Mouse (Mus musculus) neural tube, embryonic 10.5 days (tissue): ENCODE results near the gene Mios.

Experiments used
- DNase-seq: peaks from one replicate; pipeline ENCODE4 v3.0.0-alpha.2; 2017; ENCODE audit warnings: low spot score; ENCODE audit errors: extremely low spot score

Mios gene

GRCm38 (mm10) chr6:8276431-8276830 is 67.4 kb downstream of the Mios start:
- no peak for DNase-seq

- no peak for DNase-seq
Observed at GRCm38 (mm10) chr6:8278426-8279002, 69.5 kb downstream of the Mios start.

DNA sequence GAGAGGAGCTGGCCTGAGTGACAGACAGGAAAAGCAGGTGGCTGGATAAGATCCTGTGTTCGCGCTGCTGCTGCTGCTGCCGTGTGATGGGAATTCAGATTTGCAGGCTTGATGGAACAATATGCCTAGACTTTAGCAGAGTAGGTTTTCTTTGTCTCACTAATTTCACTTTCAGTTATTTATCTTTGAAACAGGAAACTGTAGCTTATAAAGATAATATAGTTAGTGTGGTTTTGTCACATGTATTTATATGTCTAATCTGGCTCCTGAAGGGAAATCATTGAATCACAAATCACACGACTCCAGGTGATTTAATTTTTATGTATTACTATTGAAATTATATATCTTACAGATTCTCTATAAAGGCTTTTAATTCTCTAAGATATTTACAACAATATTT is 74.2 kb downstream of the Mios start:
- no peak for DNase-seq

- no peak for DNase-seq
Observed at GRCm38 (mm10) chr6:8285401-8285960, 76.5 kb downstream of the Mios start.
